Mouse (Mus musculus) MEL (cell line): ENCODE data around the gene Gm43064. TPM values are rescaled to one million over a fixed set of nuclear protein-coding genes. Genes with fewer than 3 reads are reported as not detected.

ENCODE experiments used
- DNase-seq: peaks from one replicate; pipeline ENCODE4 v3.0.0; 2011; ENCODE audit warnings: low read depth, low spot score
- H3K27ac ChIP-seq: 2 replicates; pipeline ENCODE4 v1.5.1; 2012; ENCODE audit warnings: low read depth, mild to moderate bottlenecking, control low read depth, low read length, moderate library complexity; ENCODE audit not compliant: control insufficient read depth
- H3K27me3 ChIP-seq, 2 experiments: fragments of 150-350 bp in 1 of 2; sonication (generic) in 1 of 2; 2 replicates each; pipeline ENCODE4 v1.6.1; 2012; ENCODE audit warnings: low read length in 2 of 2, mild to moderate bottlenecking in 2 of 2, improper control_type of control experiment in 1 of 2, moderate library complexity in 1 of 2; ENCODE audit not compliant: insufficient read depth in 2 of 2, control insufficient read depth in 1 of 2
- H3K36me3 ChIP-seq, 2 experiments: 2 replicates each; pipeline ENCODE4 v1.6.1; 2012 to 2014; ENCODE audit warnings: low read length in 2 of 2, improper control_type of control experiment in 1 of 2, inconsistent platforms in 1 of 2, mild to moderate bottlenecking in 1 of 2; ENCODE audit not compliant: insufficient read depth in 2 of 2, control insufficient read depth in 1 of 2
- H3K4me1 ChIP-seq, 2 experiments: fragments of 150-350 bp in 1 of 2; sonication (generic) in 1 of 2; 2 replicates each; pipeline ENCODE4 v1.6.1; 2012; ENCODE audit warnings: low read length in 2 of 2, improper control_type of control experiment in 1 of 2, mild to moderate bottlenecking in 1 of 2; ENCODE audit not compliant: insufficient read depth in 2 of 2, control insufficient read depth in 1 of 2
- H3K4me3 ChIP-seq, 2 experiments: fragments of 150-350 bp in 1 of 2; sonication (generic) in 1 of 2; 2 replicates each; pipeline ENCODE4 v1.5.1; 2012; ENCODE audit warnings: low read depth in 2 of 2, low read length in 2 of 2, mild to moderate bottlenecking in 2 of 2, moderate library complexity in 2 of 2, control low read depth in 1 of 2, improper control_type of control experiment in 1 of 2; ENCODE audit not compliant: control insufficient read depth in 1 of 2, insufficient read depth in 1 of 2
- H3K79me2 ChIP-seq: 2 replicates; pipeline ENCODE4 v1.6.1; 2012; ENCODE audit warnings: mild to moderate bottlenecking, low read length, moderate library complexity; ENCODE audit not compliant: control insufficient read depth, poor library complexity, insufficient read depth
- H3K9ac ChIP-seq: 2 replicates; pipeline ENCODE4 v1.6.1; 2012; ENCODE audit warnings: low read depth, mild to moderate bottlenecking, control low read depth, low read length, moderate library complexity; ENCODE audit not compliant: control insufficient read depth, poor library complexity, severe bottlenecking
- H3K9me3 ChIP-seq: fragments of 150-350 bp; sonication (generic); replicated peaks from 2 replicates; pipeline ENCODE4 v1.6.1; 2012; ENCODE audit warnings: mild to moderate bottlenecking, low read length, improper control_type of control experiment, moderate library complexity; ENCODE audit not compliant: insufficient read depth
- BHLHE40 ChIP-seq: IDR thresholded peaks from 2 replicates; pipeline ENCODE4 v1.6.1; 2012; ENCODE audit warnings: low read depth, mild to moderate bottlenecking, inconsistent platforms, low read length, improper control_type of control experiment, borderline replicate concordance
- CHD2 ChIP-seq: IDR thresholded peaks from 2 replicates; pipeline ENCODE4 v1.6.1; 2011; ENCODE audit warnings: low read length, improper control_type of control experiment
- CTCF ChIP-seq, 3 experiments: IDR thresholded peaks in 2 of 3; conservative IDR thresholded peaks in 1 of 3; 2 replicates each; pipeline ENCODE4 v1.5.1; 2011 to 2012; ENCODE audit warnings: low read length in 3 of 3, low read depth in 2 of 3, mild to moderate bottlenecking in 2 of 3, improper control_type of control experiment in 1 of 3, inconsistent platforms in 1 of 3, mixed read lengths in 1 of 3, moderate library complexity in 1 of 3; ENCODE audit not compliant: control insufficient read depth in 1 of 3, insufficient read depth in 1 of 3, poor library complexity in 1 of 3, severe bottlenecking in 1 of 3
- E2F4 ChIP-seq: IDR thresholded peaks from 2 replicates; pipeline ENCODE4 v1.6.1; 2011; ENCODE audit warnings: low read depth, low read length, improper control_type of control experiment, borderline replicate concordance
- ELF1 ChIP-seq: IDR thresholded peaks from 2 replicates; pipeline ENCODE4 v1.6.1; 2014; ENCODE audit warnings: low read depth, mild to moderate bottlenecking, inconsistent platforms, low read length, improper control_type of control experiment, moderate library complexity
- EP300 ChIP-seq, 2 experiments: IDR thresholded peaks; 2 replicates each; pipeline ENCODE4 v1.6.1; 2011; ENCODE audit warnings: improper control_type of control experiment in 2 of 2, low read length in 2 of 2, low read depth in 1 of 2, mild to moderate bottlenecking in 1 of 2
- ETS1 ChIP-seq: IDR thresholded peaks from 2 replicates; pipeline ENCODE4 v1.6.1; 2012; ENCODE audit warnings: low read depth, mild to moderate bottlenecking, inconsistent platforms, low read length, improper control_type of control experiment, moderate library complexity
- GABPA ChIP-seq: IDR thresholded peaks from 2 replicates; pipeline ENCODE4 v1.6.1; 2012; ENCODE audit warnings: low read depth, mild to moderate bottlenecking, inconsistent platforms, low read length, improper control_type of control experiment, moderate library complexity
- GATA1 ChIP-seq: IDR thresholded peaks from 2 replicates; pipeline ENCODE4 v1.6.1; 2011; ENCODE audit warnings: low read depth, low read length, improper control_type of control experiment
- HCFC1 ChIP-seq: IDR thresholded peaks from 2 replicates; pipeline ENCODE4 v1.6.1; 2012; ENCODE audit warnings: low read depth, mild to moderate bottlenecking, inconsistent platforms, low read length, improper control_type of control experiment, moderate library complexity
- KAT2A ChIP-seq: conservative IDR thresholded peaks from 2 replicates; pipeline ENCODE4 v1.6.1; 2012; ENCODE audit warnings: low read depth, low read length, improper control_type of control experiment, inconsistent platforms
- MAFK ChIP-seq: IDR thresholded peaks from 2 replicates; pipeline ENCODE4 v1.6.1; 2011; ENCODE audit warnings: low read depth, mild to moderate bottlenecking, low read length, improper control_type of control experiment, borderline replicate concordance
- MAX ChIP-seq: IDR thresholded peaks from 2 replicates; pipeline ENCODE4 v1.6.1; 2011; ENCODE audit warnings: low read length, improper control_type of control experiment
- MEF2A ChIP-seq: IDR thresholded peaks from 2 replicates; pipeline ENCODE4 v1.6.1; 2014; ENCODE audit warnings: low read depth, mild to moderate bottlenecking, inconsistent platforms, low read length, improper control_type of control experiment; ENCODE audit not compliant: poor library complexity, insufficient replicate concordance, severe bottlenecking; ENCODE audit errors: extremely low read depth
- MXI1 ChIP-seq: IDR thresholded peaks from 2 replicates; pipeline ENCODE4 v1.6.1; 2011; ENCODE audit warnings: mild to moderate bottlenecking, low read depth, low read length, improper control_type of control experiment
- MYB ChIP-seq: IDR thresholded peaks from 2 replicates; pipeline ENCODE4 v1.6.1; 2011; ENCODE audit warnings: mild to moderate bottlenecking, low read depth, low read length, improper control_type of control experiment
- MYC ChIP-seq: IDR thresholded peaks from 2 replicates; pipeline ENCODE4 v1.6.1; 2011; ENCODE audit warnings: low read depth, mild to moderate bottlenecking, low read length, improper control_type of control experiment, moderate library complexity
- NELFE ChIP-seq: IDR thresholded peaks from 2 replicates; pipeline ENCODE4 v1.6.1; 2011; ENCODE audit warnings: low read depth, low read length, improper control_type of control experiment
- NRF1 ChIP-seq: IDR thresholded peaks from 2 replicates; pipeline ENCODE4 v1.6.1; 2014; ENCODE audit warnings: low read depth, mild to moderate bottlenecking, inconsistent platforms, low read length, improper control_type of control experiment, moderate library complexity; ENCODE audit not compliant: poor library complexity, insufficient read depth, severe bottlenecking
- POLR2A ChIP-seq, 2 experiments: IDR thresholded peaks; 2 replicates each; pipeline ENCODE4 v1.6.1; 2011 to 2012; ENCODE audit warnings: low read length in 2 of 2, mild to moderate bottlenecking in 2 of 2, control low read depth in 1 of 2, improper control_type of control experiment in 1 of 2, low read depth in 1 of 2, moderate library complexity in 1 of 2; ENCODE audit not compliant: control insufficient read depth in 1 of 2, insufficient read depth in 1 of 2, poor library complexity in 1 of 2
- POLR2AphosphoS2 ChIP-seq: IDR thresholded peaks from 2 replicates; pipeline ENCODE4 v1.6.1; 2011; ENCODE audit warnings: low read length, improper control_type of control experiment
- POLR2AphosphoS5 ChIP-seq: IDR thresholded peaks from 2 replicates; pipeline ENCODE4 v1.6.1; 2012; ENCODE audit warnings: low read depth, borderline replicate concordance, mild to moderate bottlenecking, inconsistent platforms, low read length, moderate library complexity, mixed read lengths
- RCOR1 ChIP-seq: IDR thresholded peaks from 2 replicates; pipeline ENCODE4 v1.6.1; 2012; ENCODE audit warnings: low read depth, mild to moderate bottlenecking, inconsistent platforms, low read length, improper control_type of control experiment
- SMC3 ChIP-seq: IDR thresholded peaks from 2 replicates; pipeline ENCODE4 v1.6.1; 2011; ENCODE audit warnings: low read depth, low read length, improper control_type of control experiment
- TAL1 ChIP-seq: IDR thresholded peaks from 2 replicates; pipeline ENCODE4 v1.6.1; 2012; ENCODE audit warnings: mild to moderate bottlenecking, inconsistent platforms, low read length, moderate library complexity, mixed read lengths
- TCF12 ChIP-seq: IDR thresholded peaks from 2 replicates; pipeline ENCODE4 v1.6.1; 2014; ENCODE audit warnings: low read depth, mild to moderate bottlenecking, inconsistent platforms, low read length, improper control_type of control experiment, moderate library complexity
- UBTF ChIP-seq: IDR thresholded peaks from 2 replicates; pipeline ENCODE4 v1.6.1; 2012; ENCODE audit warnings: low read depth, mild to moderate bottlenecking, inconsistent platforms, low read length, improper control_type of control experiment, moderate library complexity, borderline replicate concordance; ENCODE audit not compliant: insufficient read depth
- USF1 ChIP-seq: IDR thresholded peaks from 2 replicates; pipeline ENCODE4 v1.6.1; 2014; ENCODE audit warnings: low read depth, mild to moderate bottlenecking, inconsistent platforms, low read length, improper control_type of control experiment, moderate library complexity
- ZC3H11A ChIP-seq: IDR thresholded peaks from 2 replicates; pipeline ENCODE4 v1.6.1; 2012; ENCODE audit warnings: low read depth, mild to moderate bottlenecking, inconsistent platforms, low read length, improper control_type of control experiment
- ZKSCAN1 ChIP-seq: IDR thresholded peaks from 2 replicates; pipeline ENCODE4 v1.6.1; 2012; ENCODE audit warnings: low read depth, mild to moderate bottlenecking, inconsistent platforms, low read length, improper control_type of control experiment, moderate library complexity
- ZMIZ1 ChIP-seq: IDR thresholded peaks from 2 replicates; pipeline ENCODE4 v1.6.1; 2012; ENCODE audit warnings: low read depth, mild to moderate bottlenecking, inconsistent platforms, low read length, improper control_type of control experiment, moderate library complexity
- ZNF384 ChIP-seq: IDR thresholded peaks from 2 replicates; pipeline ENCODE4 v1.6.1; 2012; ENCODE audit warnings: low read depth, mild to moderate bottlenecking, inconsistent platforms, low read length, improper control_type of control experiment
- polyA plus RNA-seq, 2 experiments: library from polyadenylated mRNA; stranded (reverse) in 1 of 2; unstranded in 1 of 2; fragments of >175 nt in 1 of 2; fragments of >200 nt in 1 of 2; gene quantifications; 2 replicates each; pipeline versions ENCODE4 v1.2.1 to v1.2.4; 2012; ENCODE audit warnings: low replicate concordance in 2 of 2, low read depth in 1 of 2; ENCODE audit not compliant: insufficient read length in 2 of 2, insufficient read depth in 1 of 2, missing spikeins in 1 of 2
- total RNA-seq: library from RNA; depleted of rRNA; stranded (reverse); fragments of 300-350 nt; gene quantifications from 2 replicates; pipeline ENCODE4 v1.2.3, GENCODE M21; 2012

Gm43064 gene
- total and polyA plus RNA-seq, 3 experiments: 0.14 to 0.50 TPM; not detected in 1

- no peak for DNase-seq
- no peak for TF ChIP-seq HCFC1
- TF ChIP-seq NELFE: no peak
- TF ChIP-seq NRF1: no peak
- no peak for TF ChIP-seq BHLHE40
- TF ChIP-seq POLR2AphosphoS2: no peak
- TF ChIP-seq MXI1: no peak
- TF ChIP-seq USF1: no peak
- TF ChIP-seq ETS1: no peak
- TF ChIP-seq ZC3H11A: no peak
- no peak for TF ChIP-seq MAX
- no peak for TF ChIP-seq RCOR1
- TF ChIP-seq ZMIZ1: no peak
- TF ChIP-seq KAT2A: no peak
- no peak for TF ChIP-seq MYB
- TF ChIP-seq ZNF384: no peak
- TF ChIP-seq MEF2A: no peak
- TF ChIP-seq UBTF: no peak
- Histone ChIP-seq H3K9ac (no peak overlapping the region), H3K4me1 (peaks cover 30 to 31% of the 10 kb centered on the region in 2 experiments), H3K79me2 (peaks cover under 1% of the 10 kb centered on the region; the same call in 1 of the 2 replicates), H3K27ac (no peak overlapping the region), H3K4me3 (no peak overlapping the region), H3K36me3 (peaks cover 0 to 42% of the 10 kb centered on the region in 2 experiments; a peak in 2 of 4 replicates), H3K27me3 (no peaks in the 10 kb centered on the region), H3K9me3 (no peaks in the 10 kb centered on the region)
Measured at GRCm38 (mm10) chr3:103796389-103796788, 13.0 kb upstream of the Gm43064 start.

- H3K27me3 ChIP-seq: no peaks in the 10 kb centered on the region
- H3K27ac ChIP-seq: peak overlapping the region; percentile 11
- no peaks in the 10 kb centered on the region for H3K9me3 ChIP-seq
- DNase-seq: peak; percentile 93
- peaks cover 28 to 38% of the 10 kb centered on the region in 2 experiments for H3K4me1 ChIP-seq
- 0 out of 2 replicates have a peak, but pooled peaks cover 1% of the 10 kb centered on the region for H3K79me2 ChIP-seq
- peaks cover 0 to 42% of the 10 kb centered on the region in 2 experiments; a peak in 3 of 4 replicates for H3K36me3 ChIP-seq
- no peak overlapping the region for H3K4me3 ChIP-seq
- no peak overlapping the region for H3K9ac ChIP-seq
- TF ChIP-seq TCF12 (peak; percentile 99), POLR2A (IDR thresholded peaks at IDR 0.05; ENCODE audit: control insufficient read depth in 1 of 2, insufficient read depth in 1 of 2, low read depth in 1 of 2, low read length in 2 of 2, poor library complexity in 1 of 2) (no peak), UBTF (no peak), ETS1 (peak; percentile 99), ELF1 (no peak), GATA1 (peak; percentile 99), POLR2AphosphoS5 (no peak), GABPA (peak; percentile 83), POLR2AphosphoS2 (peak; percentile 60; the same call in 1 of the 2 replicates), TAL1 (peak; percentile 100), MYC (peak; percentile 82), MEF2A (peak; percentile 98), SMC3 (no peak), MAFK (peak; percentile 89), CHD2 (no peak; the same call in 1 of the 2 replicates), NELFE (no peak), CTCF (IDR thresholded peaks at IDR 0.05 in 2 of 3, conservative IDR thresholded peaks at IDR 0.05 in 1 of 3; ENCODE audit: control insufficient read depth in 1 of 3, insufficient read depth in 1 of 3, low read depth in 2 of 3, low read length in 3 of 3, poor library complexity in 1 of 3, severe bottlenecking in 1 of 3) (no peak), E2F4 (no peak), EP300 (IDR thresholded peaks at IDR 0.05; ENCODE audit: low read depth in 1 of 2, low read length in 2 of 2) (peak; percentile 98 to 99), ZKSCAN1 (no peak; the same call in 1 of the 2 replicates)
Measured at GRCm38 (mm10) chr3:103799507-103799906, 9.9 kb upstream of the Gm43064 start.
